14 mouse cellular contexts compared by ENCODE assay signal in the genomic region with DNA sequence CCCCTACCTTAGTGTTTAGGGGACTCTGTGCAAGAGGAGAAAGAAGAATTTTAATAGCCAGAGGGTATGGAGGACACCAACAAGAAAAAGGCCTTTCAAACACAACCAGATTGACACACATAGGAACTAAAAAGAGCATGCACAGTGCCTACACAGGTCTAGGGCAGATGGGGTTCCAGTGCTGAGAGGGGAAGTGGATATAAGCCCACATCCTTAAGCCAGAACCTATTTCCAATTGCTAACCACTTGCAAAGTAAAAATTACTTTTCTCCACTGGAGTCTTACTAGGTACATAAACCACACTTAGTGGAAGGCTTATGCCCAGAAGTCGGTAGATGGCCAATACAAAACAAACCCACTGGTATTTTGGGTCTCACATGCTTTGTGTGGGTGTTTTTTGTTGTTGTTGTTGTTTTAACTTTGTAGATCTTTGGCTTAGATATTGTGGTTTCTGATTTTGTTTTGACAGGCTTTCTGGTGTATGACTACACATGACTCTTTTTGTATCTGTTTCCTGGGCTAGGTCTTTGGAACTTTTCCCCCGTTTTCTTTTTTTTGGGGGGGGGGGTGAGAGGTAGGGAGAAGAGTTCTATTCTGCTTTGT.
"Had no signal": no experiment of that assay in that cellular context is flagged by ENCODE, and none has a peak within 500 bp of the region (broad histone marks: within the 10 kb centered on the region; RNA-seq: fewer than 3 reads in every experiment).

No protein-coding gene starts in this region.

- DNase-seq: lung, adult 18-20 months; lung, embryonic 14.5 days; lung, postnatal 14 days; lung, postnatal 36 days; right cerebral cortex, postnatal 14 days; thymus, adult 18-20 months; thymus, postnatal 14 days; thymus, postnatal 36 days had no signal

- H3K27me3 ChIP-seq: megakaryocyte, embryonic 14.5 days; midbrain, embryonic 13.5 days; midbrain, embryonic 15.5 days; neural tube, embryonic 12.5 days had no signal

- H3K9me3 ChIP-seq: megakaryocyte, embryonic 14.5 days; midbrain, embryonic 13.5 days; midbrain, embryonic 15.5 days; neural tube, embryonic 12.5 days had no signal

- H3K4me1 ChIP-seq: midbrain, embryonic 13.5 days; midbrain, embryonic 15.5 days; neural tube, embryonic 12.5 days had no signal

- H3K4me2 ChIP-seq: lung, embryonic 14.5 days; midbrain, embryonic 11.5 days; midbrain, embryonic 13.5 days; midbrain, embryonic 15.5 days; neural tube, embryonic 12.5 days had no signal

- H3K9ac ChIP-seq: lung, embryonic 14.5 days; midbrain, embryonic 13.5 days; midbrain, embryonic 15.5 days; neural tube, embryonic 12.5 days had no signal

- H3K4me3 ChIP-seq: megakaryocyte, embryonic 14.5 days; midbrain, embryonic 13.5 days; midbrain, embryonic 15.5 days; neural tube, embryonic 12.5 days had no signal

- H3K36me3 ChIP-seq: midbrain, embryonic 13.5 days; midbrain, embryonic 15.5 days; neural tube, embryonic 12.5 days had no signal

- ATAC-seq: midbrain, embryonic 13.5 days; midbrain, embryonic 15.5 days had no signal

- H3K27ac ChIP-seq: macrophage; midbrain, embryonic 13.5 days; midbrain, embryonic 15.5 days; neural tube, embryonic 12.5 days had no signal
